Mouse (Mus musculus) adrenal gland, postnatal 4 days (tissue): ENCODE data around the gene Sphk1. TPM values are rescaled to one million over a fixed set of nuclear protein-coding genes. Genes with fewer than 3 reads are reported as not detected.

Experiments
- DNase-seq, 2 experiments: peaks; one replicate each; pipeline ENCODE4 v3.0.0; 2021 to 2022; ENCODE audit warnings: low spot score in 2 of 2, mixed read lengths in 2 of 2
- total RNA-seq, 2 experiments: library from RNA; stranded (reverse); gene quantifications; 2 replicates each; pipeline ENCODE4 v1.2.3; 2021

Sphk1 gene
- total RNA-seq, 2 experiments from 2014 or later: 5.3 to 6.0 TPM

DNA sequence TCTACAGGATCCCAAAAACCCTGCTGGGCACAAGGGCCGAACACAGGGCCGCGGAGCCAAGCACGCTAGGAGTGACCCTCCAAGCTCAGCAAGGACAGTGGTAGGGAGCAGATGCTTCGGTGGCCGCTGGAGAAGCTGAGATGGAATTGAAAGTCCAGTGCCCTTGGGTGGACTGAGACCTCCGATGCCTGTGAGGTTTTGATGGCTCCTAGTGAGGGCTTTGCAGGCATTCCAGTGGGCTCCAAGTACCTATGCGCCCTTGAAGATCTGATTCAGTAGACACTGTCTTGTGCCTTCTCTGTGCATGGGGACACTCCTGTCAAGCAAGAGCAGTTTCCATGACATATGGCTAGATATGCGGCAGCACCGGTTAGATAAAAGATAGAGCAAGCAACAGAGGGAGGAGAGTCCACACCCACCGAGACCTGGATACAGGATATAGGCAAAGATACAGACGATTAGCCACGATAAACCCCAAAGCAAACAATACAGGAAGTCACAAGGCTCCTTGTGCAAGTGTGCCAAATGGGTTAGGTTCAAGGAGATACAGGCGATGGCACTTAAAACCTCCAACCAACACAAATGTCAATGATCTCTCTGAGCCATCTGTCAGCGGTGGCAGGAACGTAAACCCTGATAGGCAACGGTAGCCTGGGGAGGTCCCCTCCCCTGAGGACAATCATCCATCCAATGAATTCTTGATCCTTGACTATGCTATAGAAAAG lies 24.4 kb upstream of the Sphk1 start:
- DNase-seq: no peak

DNA sequence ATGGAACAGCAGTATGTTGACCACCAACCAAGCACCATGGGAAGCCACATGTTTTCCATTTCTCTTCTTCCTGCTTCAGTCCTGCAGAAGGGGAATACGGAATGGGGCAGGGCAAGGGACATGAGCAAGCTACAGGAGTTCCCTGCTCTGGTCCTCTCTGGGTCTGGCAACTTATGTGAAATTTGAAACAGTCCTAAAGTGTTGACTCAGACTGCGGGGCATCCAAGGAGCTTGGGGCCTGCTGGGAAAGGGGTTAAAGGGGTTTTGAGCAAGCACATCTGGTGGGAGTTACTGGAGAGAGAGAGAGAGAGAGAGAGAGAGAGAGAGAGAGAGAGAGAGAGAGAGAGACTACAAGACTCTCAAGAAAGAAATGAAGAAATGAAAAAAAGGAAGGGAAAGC lies 22.0 kb upstream of the Sphk1 start:
- DNase-seq: no peak

DNA sequence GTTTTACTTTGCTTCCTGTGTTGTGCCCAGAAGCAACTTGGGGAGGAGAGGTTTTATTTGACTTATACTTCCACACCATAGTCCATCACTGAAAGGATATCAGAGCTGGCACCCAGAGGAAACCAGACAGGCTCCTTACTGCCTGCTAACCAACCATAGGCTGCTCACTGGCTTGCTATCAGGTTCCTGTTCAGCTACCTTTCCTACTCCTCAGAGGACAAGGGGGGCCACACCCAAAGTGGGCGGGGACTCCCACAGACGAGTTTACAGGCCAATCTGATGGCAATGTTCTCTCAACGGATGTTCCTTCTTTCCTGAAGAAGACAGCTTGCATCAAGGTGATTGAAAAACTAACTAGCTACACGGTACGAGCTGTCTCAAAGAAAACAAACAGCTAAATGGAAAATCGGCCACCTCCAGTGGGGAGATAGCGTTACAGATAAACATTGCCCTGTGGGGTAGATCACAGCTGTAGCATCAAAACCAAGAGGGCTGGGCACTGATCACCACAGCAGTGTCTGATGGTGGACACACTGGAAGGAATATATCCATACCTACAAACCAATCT lies 19.3 kb upstream of the Sphk1 start:
- DNase-seq: no peak

DNA sequence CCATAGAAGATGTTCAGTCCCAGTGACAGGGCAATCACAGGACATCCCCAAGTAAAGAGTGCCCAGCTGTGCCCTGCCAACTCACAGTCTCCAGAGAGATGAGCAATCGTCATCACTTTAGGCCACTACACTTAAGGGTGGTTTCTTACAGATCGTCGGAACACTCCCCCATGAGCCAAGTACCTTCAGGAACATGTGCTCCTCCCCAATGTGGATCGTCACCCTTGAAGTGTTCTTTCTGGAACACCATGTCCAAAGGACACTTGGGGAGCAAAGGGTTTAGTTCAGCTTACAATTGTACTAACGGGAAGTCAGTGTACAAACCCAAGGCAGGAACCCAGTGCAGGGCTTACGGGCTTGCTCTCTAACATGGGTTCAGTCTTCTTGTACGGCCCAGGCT lies 18.6 kb upstream of the Sphk1 start:
- DNase-seq: no peak

DNA sequence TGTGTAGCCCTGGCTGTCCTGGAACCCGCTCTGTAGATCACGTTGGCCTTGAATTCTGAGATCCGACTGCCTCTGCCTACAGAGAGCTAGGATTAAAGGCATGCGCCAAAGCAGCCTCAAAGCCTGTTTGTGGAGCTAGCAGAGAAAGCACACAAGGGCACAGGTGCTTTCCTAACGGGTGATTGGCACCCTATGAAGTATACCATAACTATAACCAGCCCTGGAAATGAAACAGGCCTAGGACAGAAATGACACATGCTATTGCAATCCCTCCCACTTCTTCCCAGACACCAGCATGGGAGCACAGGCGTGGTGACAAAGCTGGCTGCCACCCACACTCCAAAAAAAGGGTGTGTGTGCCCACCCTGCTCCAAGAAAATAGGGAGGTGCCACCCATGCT lies 17.7 kb upstream of the Sphk1 start:
- no peak for DNase-seq

DNA sequence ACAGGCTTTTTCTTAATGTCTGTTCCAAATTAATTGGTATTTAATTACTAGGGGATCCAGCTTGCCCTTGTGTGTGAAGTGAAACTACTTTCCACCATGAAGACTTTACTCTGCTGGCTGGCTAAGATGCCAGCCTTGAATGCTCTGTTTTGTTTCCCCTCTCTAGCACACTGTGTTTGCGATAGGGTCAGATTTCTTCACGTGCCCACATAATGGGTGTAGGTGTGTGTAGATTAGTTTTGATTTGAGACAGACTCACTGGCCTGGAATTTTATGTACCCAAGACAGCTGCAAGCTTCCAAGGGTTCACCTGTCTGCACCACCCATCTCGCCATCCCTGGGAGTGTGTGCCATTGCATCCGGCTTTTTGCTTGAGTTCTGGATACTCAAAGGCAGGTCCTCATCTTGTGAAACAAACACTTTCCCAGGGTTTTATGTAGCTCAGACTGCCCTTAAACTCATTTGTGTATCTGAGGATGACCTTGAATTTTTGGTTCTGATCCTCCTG lies 17.1 kb upstream of the Sphk1 start:
- no peak for DNase-seq

DNA sequence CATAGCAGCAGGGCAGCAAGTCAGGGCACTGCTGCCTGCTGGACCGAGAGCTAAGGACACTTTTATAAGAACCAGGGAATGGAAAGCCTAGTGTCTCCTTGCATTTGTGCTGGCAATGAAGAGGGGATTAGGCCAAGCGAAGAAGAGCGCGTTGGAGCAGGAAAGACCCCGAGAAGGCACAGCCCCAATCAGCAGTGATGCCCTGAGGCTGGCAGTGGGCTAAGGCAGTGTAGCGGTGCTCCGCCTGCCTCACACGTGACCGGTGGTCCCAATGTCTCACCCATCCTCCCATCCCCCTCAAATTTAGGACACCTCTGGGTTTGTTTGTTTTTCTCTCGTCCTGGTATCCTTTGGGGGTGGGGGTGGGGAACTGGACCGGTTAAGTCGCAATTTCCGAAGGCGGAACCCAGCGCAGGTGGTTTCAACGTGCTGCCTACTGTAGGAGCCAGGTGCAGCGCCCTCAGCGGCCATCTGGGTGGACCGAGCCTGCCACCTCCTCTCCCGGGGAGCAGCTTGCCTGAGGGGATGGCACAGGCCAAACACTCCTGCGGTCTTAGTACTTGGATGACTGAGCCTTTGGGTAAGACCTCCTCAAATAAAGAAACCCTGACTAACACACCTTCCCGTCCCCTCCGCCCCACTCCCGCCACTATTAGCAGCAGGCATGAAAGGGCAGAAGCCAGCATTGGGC lies 15.2 kb upstream of the Sphk1 start:
- DNase-seq: no peak

DNA sequence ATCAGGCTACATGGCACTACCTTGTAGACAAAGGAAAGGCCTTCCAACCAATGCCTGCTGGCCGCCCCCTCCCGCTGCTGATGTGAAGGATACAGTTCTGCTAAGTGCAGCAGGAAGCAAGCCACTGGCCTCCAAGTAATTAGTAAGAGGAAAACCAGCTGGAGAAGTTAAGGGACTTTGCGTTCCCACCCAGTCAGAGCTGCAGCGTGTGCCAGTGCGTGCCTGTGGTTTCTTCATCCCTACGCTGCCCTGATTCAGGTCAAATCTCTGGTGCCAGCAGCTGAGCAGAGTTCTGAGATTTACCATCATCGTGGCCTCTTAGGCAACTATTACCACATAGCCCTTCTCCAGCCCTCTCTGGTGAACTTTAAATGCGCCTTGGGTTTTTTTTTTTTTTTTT lies 12.2 kb upstream of the Sphk1 start:
- DNase-seq: no peak

DNA sequence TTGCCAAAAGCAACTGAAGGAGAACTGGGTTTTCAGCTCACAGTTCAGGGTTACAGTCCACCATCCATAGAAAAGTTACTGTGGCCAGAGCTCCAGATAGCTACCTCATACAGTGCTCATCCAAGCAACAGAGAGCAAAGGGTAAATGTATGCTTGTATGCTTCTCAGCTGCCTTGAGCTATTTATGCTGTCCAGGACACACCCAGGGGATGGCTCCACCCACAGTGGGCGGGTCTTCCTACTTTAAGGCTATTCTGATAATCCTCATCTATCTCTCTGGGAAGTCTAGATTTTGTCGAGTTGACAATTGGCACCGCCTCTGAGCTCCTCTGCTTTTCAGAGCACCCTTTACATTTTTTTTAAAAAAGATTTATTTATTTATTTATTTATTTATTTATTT lies 9.6 kb upstream of the Sphk1 start:
- DNase-seq: no peak

DNA sequence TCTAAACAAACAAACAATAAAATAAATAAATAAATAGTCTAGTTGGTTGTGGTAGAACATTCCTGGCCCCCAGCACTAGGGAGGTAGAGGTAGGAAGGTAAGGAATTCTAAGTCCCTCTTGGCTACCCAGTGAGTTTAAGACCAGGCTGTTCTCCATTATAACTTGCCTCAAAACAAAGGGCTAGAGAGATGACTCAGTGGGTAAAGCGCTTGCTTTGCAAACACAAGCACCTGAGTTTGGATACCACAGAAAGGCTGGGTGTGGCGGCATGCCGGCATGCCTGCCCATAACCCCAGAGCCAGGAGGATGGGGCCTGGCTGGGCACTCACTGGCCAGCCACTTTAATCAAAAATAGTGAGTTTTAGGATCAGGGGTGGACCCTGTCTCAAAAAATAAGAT lies 8.7 kb upstream of the Sphk1 start:
- DNase-seq: no peak

DNA sequence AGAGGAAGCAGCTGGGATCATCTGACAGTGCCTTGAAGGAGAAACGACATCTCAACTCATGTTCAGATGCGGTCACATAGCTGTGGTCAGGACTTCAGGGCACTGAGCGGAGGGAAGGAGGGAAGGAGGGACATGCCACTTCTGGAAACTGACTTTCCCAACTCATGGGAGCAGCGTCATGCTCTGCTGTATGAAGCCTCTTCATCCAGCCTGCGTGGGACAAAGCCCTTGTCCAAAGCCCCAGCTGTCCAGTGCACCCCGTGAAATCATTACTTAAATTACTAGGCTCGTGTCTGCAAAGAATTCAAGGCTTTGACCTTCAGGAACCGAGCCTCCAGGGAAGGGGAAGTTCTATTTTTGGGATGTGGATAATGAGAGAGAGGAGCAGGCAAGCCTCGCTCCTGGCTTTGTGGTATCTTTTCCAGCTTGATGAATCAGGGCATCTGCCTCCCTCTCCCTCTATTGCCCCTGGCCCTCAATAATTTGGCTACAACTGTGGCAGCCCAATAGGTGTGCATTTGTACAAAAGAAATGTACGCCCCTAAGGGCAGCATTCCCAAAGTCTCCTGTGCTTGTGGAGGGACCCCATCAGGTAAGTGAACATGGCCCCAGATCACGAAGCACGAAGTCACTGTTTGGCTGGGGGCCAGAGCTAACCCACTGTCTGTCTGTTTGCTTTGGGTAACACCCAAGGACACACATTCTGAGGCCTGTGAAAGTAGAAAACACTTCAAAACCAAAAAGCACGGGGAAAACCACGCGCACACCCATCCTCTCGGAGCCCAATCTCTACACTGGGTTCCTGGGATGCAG lies 7.6 kb upstream of the Sphk1 start:
- no peak for DNase-seq

DNA sequence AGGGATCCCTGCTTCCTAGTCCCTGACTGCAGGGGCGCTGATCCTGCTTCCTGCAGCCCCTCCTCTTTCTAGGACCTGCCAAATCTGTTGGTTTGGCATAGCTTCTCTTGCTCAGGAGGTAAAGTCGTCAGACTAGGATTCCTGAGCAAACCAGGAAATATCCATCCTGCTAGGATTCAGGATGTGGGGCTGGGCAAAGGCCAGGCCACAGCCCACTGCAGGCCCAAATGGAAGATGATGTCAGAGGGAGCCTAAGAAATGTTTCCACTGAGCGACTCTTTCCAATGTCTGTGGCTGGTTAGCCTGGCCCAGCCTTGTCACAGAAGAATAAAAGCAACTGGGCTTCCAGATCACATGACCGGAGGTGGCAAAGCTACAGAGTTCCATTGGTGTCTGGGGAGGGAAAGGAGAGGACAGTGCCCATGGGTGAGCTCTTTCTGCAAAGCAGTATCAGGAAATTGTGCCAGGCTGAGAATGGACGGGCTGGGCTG lies 7.0 kb upstream of the Sphk1 start:
- no peak for DNase-seq

DNA sequence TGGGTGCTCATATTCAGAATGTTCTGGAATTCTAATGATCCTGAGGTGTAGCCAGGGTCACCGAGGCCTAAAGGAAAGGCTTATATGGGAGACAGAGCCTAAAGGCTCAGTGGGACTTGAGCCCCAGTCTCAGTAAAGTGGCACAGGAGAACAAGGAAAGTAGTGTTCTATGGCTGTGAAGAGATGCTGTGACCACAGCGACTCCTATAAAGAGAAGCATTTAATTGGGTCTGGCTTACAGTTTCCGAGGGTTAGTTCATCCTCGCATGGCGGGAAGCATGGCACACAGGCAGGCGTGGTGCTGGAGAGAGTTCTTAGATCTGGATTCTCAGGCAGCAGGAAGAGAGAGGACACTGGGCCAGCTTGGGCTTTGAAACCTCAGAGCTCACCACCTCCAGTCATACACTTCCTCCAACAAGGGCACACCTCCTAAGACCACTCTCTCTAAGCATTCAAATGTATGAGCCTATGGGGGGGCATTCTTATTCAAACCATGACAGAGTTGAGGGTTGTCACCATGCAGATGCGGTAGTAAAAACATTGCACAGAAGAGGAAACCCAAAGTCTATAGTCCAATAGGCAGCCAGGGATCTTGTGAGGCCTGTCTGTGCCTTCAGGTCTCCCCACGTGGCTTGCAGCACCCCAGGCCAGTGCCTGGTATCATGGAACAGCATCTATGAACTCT lies 1.9 kb upstream of the Sphk1 start:
- DNase-seq: no peak

DNA sequence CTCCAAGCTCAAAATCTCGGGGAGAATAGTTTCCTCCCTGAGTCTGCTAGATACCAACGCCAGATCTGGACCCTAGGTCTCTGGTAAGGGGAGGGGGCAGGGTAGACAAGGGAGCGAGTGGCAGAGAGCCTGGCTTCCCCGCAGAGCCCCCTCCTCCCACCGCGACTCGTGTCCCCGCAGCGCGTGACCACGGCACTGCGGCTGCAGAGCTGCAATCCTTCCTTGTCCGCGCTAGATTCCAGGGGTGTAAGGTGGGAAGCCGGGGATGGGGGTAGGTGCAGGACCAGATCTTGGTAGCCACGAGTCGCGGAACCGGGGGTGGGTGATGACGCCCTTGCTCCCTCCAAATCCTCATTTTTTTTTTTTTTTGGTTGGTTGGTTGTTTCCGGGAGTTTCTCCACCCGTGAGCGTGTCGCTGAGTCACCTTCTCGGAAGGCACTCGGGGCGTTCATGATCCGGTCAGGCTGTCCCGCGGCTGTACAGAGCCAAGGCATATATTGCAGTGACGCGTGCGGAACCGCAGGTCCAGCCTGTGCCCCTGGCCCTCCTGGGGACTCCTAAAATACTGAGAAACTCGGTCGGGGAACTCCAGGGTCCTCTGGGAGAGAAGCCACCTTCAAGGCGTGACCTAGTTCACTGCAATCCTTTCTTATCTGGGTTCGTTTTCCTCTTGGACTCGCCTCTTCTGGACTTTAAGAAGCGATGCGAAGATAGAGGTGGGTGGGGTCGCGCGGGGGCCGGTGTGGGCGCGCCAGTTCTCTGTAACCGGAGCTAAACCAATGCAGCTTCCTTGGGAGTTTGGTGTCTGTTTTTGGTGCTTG lies 856 bp downstream of the Sphk1 start:
- DNase-seq: no peak

DNA sequence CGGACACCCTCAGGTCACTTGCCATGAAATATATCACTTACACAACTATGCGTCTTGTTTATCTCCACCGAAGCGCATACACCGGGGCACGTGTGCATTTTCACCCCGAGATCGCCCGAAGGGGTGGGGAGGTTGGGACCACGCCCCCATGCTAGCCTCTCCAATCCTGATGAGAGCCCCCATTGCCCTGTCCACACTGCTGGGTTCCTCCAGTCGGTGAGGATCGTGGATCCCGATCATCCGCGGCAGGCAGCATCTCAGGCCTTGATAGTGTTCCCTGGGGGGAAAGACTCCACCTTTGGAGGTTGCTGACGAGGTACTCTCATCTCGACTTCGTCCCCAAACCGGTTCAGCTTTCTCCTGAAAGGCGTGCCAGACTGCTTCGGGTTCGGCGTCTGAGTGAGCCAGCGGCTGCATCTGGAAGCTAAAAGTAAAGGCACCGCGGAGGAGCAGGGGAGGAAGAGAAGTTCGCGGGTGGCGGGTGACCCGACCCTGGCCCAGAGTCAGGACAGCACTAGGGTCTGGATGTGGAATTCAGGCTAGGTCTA lies 1.6 kb downstream of the Sphk1 start:
- DNase-seq: no peak

DNA sequence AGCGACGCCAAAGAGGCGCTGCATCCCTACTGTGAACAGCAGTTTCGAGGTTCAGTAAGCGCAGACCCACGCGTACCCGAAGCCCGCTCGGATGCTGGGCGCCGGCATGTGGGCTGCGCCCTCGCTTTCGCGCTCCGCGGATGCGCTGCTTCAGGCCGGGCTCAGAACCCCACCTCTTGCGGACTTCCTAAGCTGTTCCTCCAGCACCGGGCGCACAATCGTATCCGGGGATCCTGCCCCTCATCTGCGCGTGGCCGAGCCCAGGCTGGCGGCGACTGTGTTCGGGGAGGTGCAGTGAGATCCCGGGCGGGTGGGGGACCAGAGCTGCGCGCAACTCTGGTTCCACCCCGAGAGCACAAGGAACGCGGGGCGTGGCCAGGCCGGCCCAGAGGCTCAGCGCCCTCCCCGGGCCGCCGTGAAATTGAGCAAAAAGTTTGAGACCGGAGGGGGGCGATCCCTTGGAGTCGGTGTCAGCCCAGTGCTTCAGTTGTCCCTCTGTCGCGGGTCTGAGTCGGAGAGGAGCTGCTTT lies 2.1 kb downstream of the Sphk1 start:
- DNase-seq: no peak

DNA sequence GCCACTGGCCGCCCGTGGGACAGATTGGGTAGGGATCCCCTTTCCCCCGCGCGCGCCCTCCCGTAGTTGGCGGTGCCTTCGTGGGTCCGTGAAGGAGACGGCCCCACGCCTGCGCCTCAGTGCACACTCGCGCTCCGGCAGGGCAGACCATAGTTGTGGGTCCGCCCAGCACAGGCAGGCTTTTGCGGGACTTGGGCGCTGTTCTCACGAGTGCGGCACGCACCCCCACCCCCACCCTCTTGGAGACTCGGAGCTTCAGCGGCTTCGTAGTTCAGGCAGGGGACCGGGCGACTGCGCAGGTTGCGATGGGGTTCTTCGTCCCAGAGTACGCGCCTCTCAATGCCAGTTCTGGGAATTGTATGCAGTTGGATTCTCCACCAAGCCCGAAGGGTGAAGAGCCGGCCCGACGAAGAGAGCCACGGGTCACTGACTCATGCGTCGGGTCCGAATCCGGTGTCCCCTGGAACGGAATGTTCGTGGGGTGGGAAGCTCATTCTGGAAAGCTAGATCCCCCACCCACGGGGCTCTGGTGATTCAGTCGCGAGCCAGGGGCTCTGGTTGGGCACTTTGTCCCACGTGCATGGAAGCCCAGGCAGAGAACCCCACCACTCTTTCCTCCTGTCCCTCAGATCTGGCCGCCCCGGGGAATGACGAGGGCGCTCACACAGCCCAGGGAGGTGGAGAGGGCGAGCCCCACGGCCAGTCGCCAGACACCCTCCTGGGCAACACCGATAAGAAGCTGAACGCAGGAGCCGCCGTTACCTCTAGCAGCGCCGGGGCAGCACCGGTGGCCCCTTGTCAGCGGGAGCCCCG lies 2.8 kb downstream of the Sphk1 start:
- no peak for DNase-seq

DNA sequence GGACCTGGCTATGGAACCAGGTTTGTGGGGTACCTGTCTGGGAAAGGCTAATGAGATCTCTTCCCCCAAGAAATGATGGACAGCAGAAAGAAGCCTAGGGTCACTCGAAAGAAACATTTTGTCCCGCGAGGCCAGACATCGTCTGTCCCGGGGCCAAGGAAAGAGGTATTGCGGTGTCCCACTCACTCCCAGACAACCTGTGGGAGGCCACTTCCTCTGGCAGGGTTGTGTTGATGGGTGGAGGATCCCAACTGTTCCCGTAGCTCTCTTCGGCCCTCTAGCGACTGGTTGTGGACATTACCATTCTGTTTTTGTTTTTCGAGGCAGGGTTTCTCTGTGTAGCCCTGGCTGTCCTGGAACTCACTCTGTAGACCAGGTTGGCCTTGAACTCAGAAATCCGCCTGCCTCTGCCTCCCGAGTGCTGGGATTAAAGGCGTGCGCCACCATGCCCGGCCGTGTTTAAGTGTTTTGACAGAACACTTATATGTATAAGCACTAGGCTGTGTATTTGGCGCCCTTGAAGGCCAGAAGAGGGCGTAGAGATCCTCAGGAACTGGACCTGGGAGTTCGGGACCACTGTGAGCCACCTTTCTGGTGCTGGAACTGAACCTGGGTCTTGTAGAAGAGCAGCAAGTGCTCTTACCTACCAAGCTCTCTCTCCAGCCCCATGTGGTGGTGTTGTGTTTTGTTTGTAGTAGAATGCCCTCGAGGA lies 3.6 kb downstream of the Sphk1 start:
- peak in 1 of 2 experiments; percentile 50 for DNase-seq
